Mouse (Mus musculus): Measurements from ENCODE around the gene Ebf1. TPM values are rescaled to one million over a fixed set of nuclear protein-coding genes. Genes with fewer than 3 reads are reported as not detected.

Ebf1 gene
- total RNA-seq, 2 experiments from 2014 or later: 4.2 to 4.6 TPM

DNA sequence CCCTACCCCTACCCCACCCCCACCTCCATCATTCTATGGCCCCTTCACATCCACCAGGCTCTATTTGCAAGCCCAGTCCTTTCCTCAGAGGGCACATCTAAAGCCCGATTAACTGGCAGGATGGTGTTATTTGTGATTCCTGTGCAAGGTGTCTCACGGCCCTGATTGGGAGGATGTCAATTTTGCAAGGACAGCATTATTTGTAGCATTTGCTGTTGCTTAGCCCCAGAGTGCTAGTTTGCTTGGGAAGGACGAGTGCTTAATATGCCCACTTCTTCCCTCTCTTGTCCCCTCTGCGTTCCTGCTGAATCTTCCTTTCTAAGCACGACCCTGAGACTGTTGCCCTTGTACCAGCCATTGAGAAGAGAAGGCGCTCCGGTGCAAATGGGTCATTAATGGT, 337.2 kb downstream of the Ebf1 start:
- intact Hi-C loops (cut with DNase I): no loop called here

DNA sequence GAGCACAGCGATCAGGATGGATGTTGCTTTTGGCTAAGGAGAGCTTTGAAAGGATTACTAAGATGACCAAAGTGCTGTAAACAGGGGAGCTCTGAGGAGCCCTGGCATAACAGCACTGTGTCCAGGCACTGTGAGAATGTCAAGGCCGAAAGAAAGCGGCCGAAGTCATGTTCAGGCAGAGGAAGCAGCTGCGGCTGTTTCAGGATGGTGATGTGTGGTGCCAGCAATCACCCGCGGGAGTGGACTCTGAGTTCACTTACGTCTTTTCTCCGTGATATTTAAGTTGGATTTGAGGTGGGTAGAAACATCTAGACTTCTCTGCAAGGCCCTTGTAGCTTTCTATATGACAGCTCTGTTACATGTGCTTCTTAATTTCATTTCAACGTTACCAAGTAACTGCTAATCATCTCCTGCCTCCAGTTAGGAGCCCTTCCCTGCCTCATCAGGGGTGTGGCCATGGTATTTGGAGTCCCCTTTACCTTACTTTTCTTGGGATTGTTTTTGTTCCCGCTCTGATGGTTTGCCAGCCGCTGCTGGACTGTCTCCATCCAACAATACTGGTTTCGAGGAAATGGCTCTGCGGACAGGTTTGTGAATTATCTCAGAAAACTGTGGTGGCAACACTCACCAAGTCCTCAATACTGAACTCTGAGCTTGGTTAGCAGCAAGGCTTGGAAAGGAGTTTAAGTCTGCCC, 345.8 kb downstream of the Ebf1 start:
- intact Hi-C loops (cut with DNase I): no loop called here

More for the DNA sequence above, 337.2 kb downstream of the Ebf1 start:
- no peak for DNase-seq (ENCODE audit: low spot score in 2 of 2)

GRCm38 (mm10) chr11:44969011-44969410, 351.9 kb downstream of the Ebf1 start:
- DNase-seq (ENCODE audit: low spot score in 2 of 2): no peak
- intact Hi-C loops (cut with DNase I): no loop called here

More for the DNA sequence above, 345.8 kb downstream of the Ebf1 start:
- no peak for DNase-seq (ENCODE audit: low spot score in 2 of 2)

DNA sequence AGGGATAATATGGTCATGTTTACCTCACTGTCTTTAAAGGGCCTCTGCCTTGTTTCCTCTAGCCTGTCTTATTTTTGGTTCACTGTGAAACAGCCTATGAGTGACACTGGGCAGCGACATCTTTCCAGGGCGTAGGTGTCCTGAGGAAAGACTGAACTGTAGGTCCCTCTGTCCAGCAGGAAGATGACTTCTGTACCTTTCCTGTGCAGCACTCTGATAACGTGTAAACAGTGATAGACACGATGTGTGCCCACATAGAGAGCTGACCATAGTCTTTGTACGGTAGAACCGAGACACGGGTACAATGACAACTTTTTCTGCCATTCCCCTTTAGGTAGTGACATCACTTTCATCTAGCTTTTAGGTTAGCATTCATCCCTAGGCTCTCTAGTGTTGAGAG, 357.2 kb downstream of the Ebf1 start:
- intact Hi-C loops (cut with DNase I): no loop called here
- DNase-seq (ENCODE audit: low spot score in 2 of 2): no peak

GRCm38 (mm10) chr11:44975151-44975550, 358.0 kb downstream of the Ebf1 start:
- intact Hi-C loops (cut with DNase I): no loop called here
- no peak for DNase-seq (ENCODE audit: low spot score in 2 of 2)

- intact Hi-C loops (cut with DNase I): no loop called here
- no peak for DNase-seq (ENCODE audit: low spot score in 2 of 2)
These were observed 359.2 kb downstream of the Ebf1 start for GRCm38 (mm10) chr11:44976254-44976802.

DNA sequence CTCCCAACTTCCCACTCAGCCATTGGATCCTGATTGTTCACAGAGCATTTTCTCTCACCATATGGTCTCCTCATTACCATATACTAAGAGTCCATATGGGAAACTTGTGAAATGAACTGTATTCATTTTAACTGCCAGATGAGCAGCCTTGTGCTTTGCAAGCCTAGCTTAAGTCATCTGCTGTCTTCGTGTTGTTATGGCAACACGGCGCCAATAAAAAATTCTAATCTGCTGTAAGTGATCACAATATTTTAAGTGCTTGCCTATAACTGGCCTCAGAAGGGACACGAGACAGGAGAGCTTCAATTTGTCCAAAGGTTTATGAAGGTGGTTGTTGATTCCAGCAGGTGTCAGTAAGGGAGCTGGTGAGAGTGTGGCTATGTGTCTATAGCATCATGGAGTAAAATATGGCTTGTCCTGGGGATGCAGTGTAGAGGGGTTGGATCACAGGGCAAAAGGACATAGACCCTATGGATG, 360.8 kb downstream of the Ebf1 start:
- DNase-seq (ENCODE audit: low spot score in 2 of 2): peak; percentile 45 to 59
- intact Hi-C loops (cut with DNase I): no loop called here

- DNase-seq (ENCODE audit: low spot score in 2 of 2): no peak
- intact Hi-C loops (cut with DNase I): no loop called here
These were observed 362.3 kb downstream of the Ebf1 start for GRCm38 (mm10) chr11:44979391-44979790.

DNA sequence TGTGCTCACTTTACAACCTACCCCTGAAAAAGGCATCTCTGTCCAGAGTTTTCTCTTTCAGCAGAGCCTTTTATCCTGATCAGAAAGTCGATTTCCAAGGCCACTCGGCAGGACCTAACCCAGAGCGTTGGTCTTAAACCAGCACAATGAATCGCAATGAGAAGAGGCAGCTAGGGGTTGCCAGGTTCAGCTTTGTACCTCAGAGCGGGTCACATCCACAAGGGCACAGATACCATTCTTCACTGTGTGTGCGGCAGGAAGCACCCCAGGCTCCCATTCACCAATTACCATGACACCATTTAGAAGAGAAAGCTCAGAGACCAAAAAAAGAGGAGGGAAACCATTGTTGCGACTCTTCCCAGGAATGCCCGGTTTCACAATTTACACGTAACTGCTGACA, 365.1 kb downstream of the Ebf1 start:
- intact Hi-C loops (cut with DNase I): no loop called here
- DNase-seq (ENCODE audit: low spot score in 2 of 2): no peak

DNA sequence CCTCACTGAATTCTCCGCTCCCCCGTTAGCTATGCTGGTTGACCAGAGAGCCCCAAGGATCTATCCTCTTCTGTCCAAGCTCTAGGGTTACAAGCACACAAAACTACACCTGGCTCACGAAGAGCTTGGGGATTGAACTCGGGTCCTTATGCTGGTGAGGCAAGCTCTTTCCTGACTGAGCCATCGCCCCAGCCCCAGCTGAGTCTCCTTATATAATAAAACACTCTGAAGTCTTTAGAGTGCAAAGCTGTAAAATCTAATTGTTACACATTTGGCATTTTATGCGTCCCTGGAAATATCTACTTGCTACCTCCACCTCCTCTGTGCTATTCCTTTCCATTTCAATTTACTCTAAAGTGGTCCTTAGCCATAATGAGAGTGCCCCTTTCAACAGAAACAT, 366.8 kb downstream of the Ebf1 start:
- intact Hi-C loops (cut with DNase I): no loop called here
- DNase-seq (ENCODE audit: low spot score in 2 of 2): no peak

DNA sequence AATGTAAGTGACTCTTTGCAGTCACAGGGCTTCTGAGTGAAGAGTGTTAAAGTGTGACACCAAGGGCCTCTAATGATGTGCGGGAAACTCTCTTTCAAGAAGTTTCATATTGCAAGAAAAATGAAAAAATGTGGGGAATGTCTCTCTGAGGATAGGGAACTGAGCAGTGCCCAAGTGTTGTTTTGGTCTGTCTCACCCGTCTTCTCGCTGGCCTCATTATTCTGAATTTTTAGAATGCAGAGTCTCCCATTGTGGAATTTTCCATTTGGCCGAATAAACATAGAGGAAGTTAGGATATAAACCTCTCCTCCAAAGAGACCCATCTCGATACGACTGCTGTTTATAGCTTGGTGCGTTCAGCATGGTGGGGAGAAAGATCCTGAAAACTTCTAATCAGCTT, 367.3 kb downstream of the Ebf1 start:
- DNase-seq (ENCODE audit: low spot score in 2 of 2): no peak
- intact Hi-C loops (cut with DNase I): no loop called here

DNA sequence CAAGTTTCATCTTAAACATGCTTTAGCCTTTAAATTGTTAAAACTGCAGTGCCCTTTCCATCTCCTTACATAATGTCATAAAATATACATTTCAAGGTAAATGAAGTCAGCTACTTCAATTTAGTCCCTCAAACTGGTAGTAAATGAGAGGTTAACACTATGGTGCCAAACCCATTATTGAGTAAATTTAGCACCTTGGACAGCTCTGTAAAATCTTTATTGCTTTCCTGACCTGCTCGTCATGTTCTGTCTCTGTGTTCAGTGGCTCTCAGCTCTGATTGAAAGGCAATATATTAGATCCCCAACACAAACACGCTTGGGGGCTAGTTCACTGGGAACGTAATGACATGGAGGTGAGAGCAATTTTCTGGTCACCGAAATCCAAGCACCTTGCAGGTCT, 370.7 kb downstream of the Ebf1 start:
- no peak for DNase-seq (ENCODE audit: low spot score in 2 of 2)
- intact Hi-C loops (cut with DNase I): no loop called here

GRCm38 (mm10) chr11:45002681-45003286, 385.7 kb downstream of the Ebf1 start:
- no peak for DNase-seq (ENCODE audit: low spot score in 2 of 2)
- intact Hi-C loops (cut with DNase I): no loop called here

GRCm38 (mm10) chr11:45003716-45004437, 386.8 kb downstream of the Ebf1 start:
- intact Hi-C loops (cut with DNase I): no loop called here
- no peak for DNase-seq (ENCODE audit: low spot score in 2 of 2)

- no peak for DNase-seq (ENCODE audit: low spot score in 2 of 2)
- intact Hi-C loops (cut with DNase I): no loop called here
These were observed 390.2 kb downstream of the Ebf1 start for GRCm38 (mm10) chr11:45007311-45007710.

DNA sequence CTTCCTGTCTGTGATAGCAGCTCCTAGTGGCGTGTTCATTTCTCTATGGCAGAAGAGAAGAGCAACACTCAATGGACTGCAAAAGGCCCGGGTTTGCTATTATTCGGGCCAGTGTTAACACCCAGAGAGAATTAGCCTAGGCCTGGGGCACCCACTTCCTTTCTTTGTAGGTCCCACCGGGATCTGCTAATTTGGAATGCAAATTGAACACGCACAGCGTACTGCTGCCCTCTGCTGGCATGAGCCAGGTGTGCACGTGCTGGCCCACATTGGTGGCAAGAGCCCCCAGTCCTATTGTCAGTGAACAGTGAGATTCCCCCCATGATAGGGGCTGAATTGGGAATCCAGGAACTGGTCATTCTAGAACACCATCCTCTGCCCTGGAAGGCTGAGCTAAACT, 391.0 kb downstream of the Ebf1 start:
- peak; percentile 55 to 81 for DNase-seq (ENCODE audit: low spot score in 2 of 2)
- intact Hi-C loops (cut with DNase I): loop anchor here (1.0 kb wide), 1 partner anchor 397 kb away; no protein-coding TSS in a partner anchor

GRCm38 (mm10) chr11:45008760-45009159, 391.6 kb downstream of the Ebf1 start:
- no peak for DNase-seq (ENCODE audit: low spot score in 2 of 2)

GRCm38 (mm10) chr11:45012081-45012480, 395.0 kb downstream of the Ebf1 start:
- no peak for DNase-seq (ENCODE audit: low spot score in 2 of 2)
- intact Hi-C loops (cut with DNase I): no loop called here

More at GRCm38 (mm10) chr11:45008760-45009159, 391.6 kb downstream of the Ebf1 start:
- intact Hi-C loops (cut with DNase I): loop anchor here (1.0 kb wide), 1 partner anchor 397 kb away; no protein-coding TSS in a partner anchor

GRCm38 (mm10) chr11:45017493-45017892, 400.4 kb downstream of the Ebf1 start:
- DNase-seq (ENCODE audit: low spot score in 2 of 2): no peak
- intact Hi-C loops (cut with DNase I): no loop called here

DNA sequence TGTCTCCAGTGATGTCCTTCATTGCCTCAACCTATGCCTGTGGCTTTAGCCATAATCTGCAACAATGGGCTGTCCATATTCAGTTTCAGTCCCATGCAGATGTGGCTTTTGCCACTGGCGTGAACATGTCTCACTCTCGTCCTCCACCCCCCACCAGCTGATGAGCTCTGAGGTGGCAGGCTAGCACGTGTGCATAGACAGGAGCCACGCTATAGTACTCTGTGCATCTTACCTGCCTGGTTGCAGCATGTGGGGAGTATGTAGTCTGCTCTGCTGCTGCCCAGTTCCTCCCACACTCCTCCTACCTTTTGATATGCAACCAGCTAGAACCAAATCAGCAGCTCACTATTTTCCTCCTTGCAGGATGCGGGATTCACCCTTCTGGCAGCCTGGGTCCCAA, 408.9 kb downstream of the Ebf1 start:
- no peak for DNase-seq (ENCODE audit: low spot score in 2 of 2)
- intact Hi-C loops (cut with DNase I): no loop called here
